Mouse (Mus musculus) olfactory bulb, adult 2 months (tissue): ENCODE data around the gene Cdyl. TPM values are rescaled to one million over a fixed set of nuclear protein-coding genes. Genes with fewer than 3 reads are reported as not detected.

Experiments
- H3K27ac ChIP-seq: fragments of 200-500 bp; 2 replicates; pipeline ENCODE4 v1.5.1; 2012; ENCODE audit warnings: low read depth, low read length; ENCODE audit not compliant: insufficient read depth
- H3K4me1 ChIP-seq: fragments of 200-500 bp; 2 replicates; pipeline ENCODE4 v1.6.1; 2012; ENCODE audit warnings: low read length; ENCODE audit not compliant: control insufficient read depth, insufficient read depth
- H3K4me3 ChIP-seq: fragments of 200-500 bp; 2 replicates; pipeline ENCODE4 v1.5.1; 2012; ENCODE audit warnings: mild to moderate bottlenecking, low read depth, low read length, moderate library complexity; ENCODE audit not compliant: insufficient read depth
- CTCF ChIP-seq: fragments of 200-500 bp; IDR thresholded peaks from 2 replicates; pipeline ENCODE4 v1.5.1; 2012; ENCODE audit warnings: low read depth, mild to moderate bottlenecking, low read length, moderate library complexity; ENCODE audit not compliant: insufficient read depth
- POLR2A ChIP-seq: fragments of 200-500 bp; IDR thresholded peaks from 2 replicates; pipeline ENCODE4 v1.6.1; 2012; ENCODE audit warnings: mild to moderate bottlenecking, low read depth, low read length, moderate library complexity; ENCODE audit not compliant: insufficient read depth
- WGBS: fragments of 180-500 bp; shearing (Covaris S2); methylation state at CpG from one replicate; pipeline ENCODE4 v1.1.7; 2018; 5-methylcytosine and 5-hydroxymethylcytosine counted together
- polyA plus RNA-seq: library from polyadenylated mRNA; stranded (reverse); fragments of >200 nt; gene quantifications from 2 replicates; pipeline ENCODE4 v1.2.4, GENCODE M21; 2012; ENCODE audit warnings: low replicate concordance; ENCODE audit not compliant: missing spikeins, insufficient read depth, insufficient read length

Cdyl gene
- polyA plus RNA-seq, 1 experiment: not detected

DNA sequence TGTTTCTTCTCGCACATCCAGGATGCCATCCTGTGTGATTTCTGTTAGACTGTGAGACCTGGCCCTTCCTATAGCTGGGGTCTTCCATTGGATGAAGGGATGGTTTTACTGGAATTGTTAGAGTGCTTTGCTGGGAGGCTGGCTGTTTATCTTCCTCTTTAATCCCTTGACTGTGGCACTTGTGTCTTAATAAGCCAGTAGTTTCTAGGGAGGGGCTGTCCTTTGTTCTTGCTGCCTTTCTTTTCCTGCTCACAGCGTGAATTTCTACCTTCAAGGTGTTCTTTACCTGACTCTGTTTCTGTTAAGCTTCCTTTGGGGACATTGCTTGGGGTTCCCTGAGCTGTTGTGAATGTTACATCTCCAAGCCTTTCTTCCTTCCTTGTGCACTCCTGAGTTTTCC is 110.0 kb downstream of the Cdyl start:
- TF ChIP-seq POLR2A (no peak), CTCF (no peak)
- Histone ChIP-seq H3K27ac (no peak overlapping the region), H3K4me1 (no peaks in the 10 kb centered on the region), H3K4me3 (no peak overlapping the region)
- 80% methylated on average over 2 of the region's 2 CpGs for WGBS

DNA sequence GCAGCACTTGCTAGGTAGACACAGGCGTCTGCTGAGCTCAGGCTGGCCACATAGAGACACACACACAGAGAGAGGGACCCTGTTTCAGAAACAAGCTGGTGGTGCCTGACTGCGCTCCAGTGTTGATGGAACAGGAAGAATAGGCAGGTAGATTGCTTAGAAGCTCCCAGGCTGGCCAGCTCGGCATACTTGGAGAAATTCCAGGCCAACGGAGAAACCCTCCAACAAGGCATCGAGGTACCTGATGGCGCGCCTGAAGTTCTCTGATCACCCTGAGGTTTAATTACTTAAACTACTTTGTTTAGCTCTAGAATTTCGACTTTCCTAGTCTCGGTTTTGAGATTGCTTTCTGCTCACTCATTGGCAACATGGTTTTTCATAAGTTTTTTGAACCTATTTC is 110.8 kb downstream of the Cdyl start:
- no peak overlapping the region for H3K4me3 ChIP-seq
- WGBS: 94% methylated on average over 9 of the region's 9 CpGs
- TF ChIP-seq POLR2A: no peak
- no peak for TF ChIP-seq CTCF
- no peak overlapping the region for H3K27ac ChIP-seq
- H3K4me1 ChIP-seq: no peaks in the 10 kb centered on the region

DNA sequence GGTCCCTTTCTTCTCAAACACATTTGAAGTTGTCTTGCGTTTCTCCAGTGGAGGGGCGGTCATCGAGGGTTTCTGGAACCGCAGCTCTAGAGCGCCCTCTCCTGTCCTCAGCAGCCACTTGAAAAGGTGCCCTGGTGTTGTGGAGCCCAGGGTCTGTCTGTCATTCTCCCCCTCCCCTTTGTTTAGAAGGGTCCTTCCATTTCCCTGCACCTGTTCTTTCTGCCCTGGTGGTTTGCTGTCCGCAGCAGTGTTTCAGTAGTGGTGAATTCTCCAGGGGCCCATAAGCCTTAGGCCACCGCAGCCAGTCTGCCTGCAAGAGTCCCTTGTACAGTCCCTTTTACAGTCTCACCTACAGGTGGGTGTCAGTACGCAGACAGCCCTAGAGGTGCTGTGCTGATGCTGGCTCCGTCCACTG is 112.3 kb downstream of the Cdyl start:
- Histone ChIP-seq H3K27ac (no peak overlapping the region), H3K4me1 (no peaks in the 10 kb centered on the region), H3K4me3 (no peak overlapping the region)
- 64% methylated on average over 9 of the region's 9 CpGs for WGBS
- TF ChIP-seq CTCF (0 out of 2 replicates have a peak, but pooled peaks have one; percentile 17), POLR2A (no peak)

DNA sequence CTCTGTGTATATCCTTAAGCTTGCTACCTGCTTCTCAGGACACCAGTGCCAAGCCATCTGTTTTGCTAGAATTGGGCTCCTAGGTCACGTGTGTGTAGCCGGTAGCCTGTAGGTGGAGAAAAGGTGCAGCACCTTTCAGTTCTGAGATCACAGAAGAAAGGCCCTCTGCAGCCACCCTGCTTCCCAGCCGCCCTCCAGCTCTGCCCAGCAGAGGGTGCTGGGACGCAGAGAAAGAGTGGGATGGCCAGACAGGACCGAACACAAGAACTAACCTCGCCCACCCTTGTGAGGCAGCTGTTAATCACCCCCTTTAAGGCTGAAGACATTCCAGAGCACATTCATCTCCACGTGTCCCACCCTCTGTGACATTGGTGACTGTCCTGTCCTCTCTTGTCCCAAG is 114.1 kb downstream of the Cdyl start:
- H3K27ac ChIP-seq: no peak overlapping the region
- H3K4me1 ChIP-seq: no peaks in the 10 kb centered on the region
- WGBS: 75% methylated on average over 7 of the region's 7 CpGs
- no peak overlapping the region for H3K4me3 ChIP-seq
- no peak for TF ChIP-seq CTCF
- no peak for TF ChIP-seq POLR2A

DNA sequence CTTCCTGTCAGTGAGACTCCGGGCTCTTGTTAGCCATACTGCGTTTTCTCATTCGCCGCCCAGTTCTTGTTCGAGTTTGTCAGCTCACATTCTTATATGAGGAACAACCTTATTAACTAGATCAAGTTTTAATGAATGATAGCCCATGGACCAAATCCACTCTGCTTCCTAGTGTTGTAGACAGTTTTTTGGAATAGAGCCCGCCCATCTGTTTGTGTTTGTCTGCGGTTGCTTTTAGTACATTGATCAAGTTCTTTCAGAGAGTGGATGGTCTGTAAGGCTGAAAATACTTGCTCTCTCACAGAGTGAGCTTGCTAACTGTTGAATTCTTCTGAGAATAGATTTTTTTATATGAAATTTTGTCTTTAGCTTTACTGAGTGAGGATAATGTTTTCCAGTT is 116.5 kb downstream of the Cdyl start:
- WGBS: 65% methylated on average over 7 of the region's 7 CpGs
- TF ChIP-seq POLR2A: no peak
- no peak for TF ChIP-seq CTCF
- H3K27ac ChIP-seq: no peak overlapping the region
- no peaks in the 10 kb centered on the region for H3K4me1 ChIP-seq
- H3K4me3 ChIP-seq: no peak overlapping the region

DNA sequence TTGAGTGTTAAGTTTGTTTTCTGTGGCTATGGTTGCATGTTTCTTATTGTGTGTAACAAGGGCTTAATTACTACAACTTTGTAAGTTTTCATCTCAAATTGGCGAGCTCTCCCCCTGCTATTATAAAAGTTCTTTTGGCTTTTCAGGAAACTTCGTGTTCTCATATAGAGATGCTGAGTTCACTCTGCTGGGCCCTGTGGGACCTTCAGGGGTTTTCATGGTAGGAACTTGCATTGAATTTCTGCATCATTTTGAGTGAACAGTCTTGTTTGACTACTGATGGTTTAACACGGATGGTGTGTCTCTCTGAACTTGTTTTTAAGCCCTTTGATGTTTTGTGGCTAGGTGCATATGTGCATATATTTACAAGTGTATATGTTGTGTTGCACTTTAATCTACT is 121.1 kb downstream of the Cdyl start:
- no peak for TF ChIP-seq CTCF
- TF ChIP-seq POLR2A: no peak
- Histone ChIP-seq H3K4me1 (no peaks in the 10 kb centered on the region; the same call in 1 of the 2 replicates), H3K4me3 (no peak overlapping the region), H3K27ac (no peak overlapping the region)
- 74% methylated on average over 3 of the region's 3 CpGs for WGBS

DNA sequence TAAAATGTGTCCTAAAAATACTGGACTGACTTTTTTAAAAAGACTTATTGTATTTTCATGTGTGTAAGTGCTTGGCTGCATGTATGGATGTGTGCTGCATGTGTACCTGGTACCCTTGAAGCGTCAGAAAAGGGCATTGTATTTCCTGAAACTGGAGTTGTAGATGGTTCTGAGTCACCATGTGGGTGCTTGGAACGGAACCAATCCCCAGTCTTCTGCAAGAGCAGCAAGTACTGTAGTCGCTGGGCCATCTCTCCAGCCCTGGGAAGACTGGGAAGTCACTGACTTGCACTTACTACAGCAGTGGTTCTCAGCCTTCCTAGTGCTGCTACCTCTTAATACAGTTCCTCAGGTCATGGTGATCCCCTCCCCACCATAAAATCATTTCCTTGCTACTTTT is 122.1 kb downstream of the Cdyl start:
- Histone ChIP-seq H3K27ac (no peak overlapping the region), H3K4me1 (no peaks in the 10 kb centered on the region; the same call in 1 of the 2 replicates), H3K4me3 (no peak overlapping the region)
- no peak for TF ChIP-seq CTCF
- no peak for TF ChIP-seq POLR2A
- 73% methylated on average over 3 of the region's 3 CpGs for WGBS

DNA sequence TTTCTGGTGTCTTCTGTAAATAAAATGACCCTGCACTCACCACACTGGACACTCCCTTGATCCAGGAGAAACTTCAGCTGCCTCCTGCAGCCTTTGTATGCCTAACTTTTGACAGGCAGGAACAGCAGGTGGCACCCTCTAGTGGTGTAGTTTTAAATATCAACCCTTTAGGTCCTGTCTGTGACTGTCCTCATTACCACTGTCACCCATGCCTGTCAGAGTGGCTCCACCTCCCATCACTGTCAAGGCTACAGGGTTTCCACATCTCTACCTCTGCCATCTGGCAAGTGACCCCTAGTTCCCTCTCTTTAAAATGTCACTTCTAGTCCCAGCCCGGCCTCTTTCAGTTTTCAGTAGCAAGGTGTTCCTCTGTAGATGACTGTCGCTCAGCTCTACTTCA is 123.3 kb downstream of the Cdyl start:
- no peaks in the 10 kb centered on the region; the same call in 1 of the 2 replicates for H3K4me1 ChIP-seq
- no peak overlapping the region for H3K27ac ChIP-seq
- WGBS: 96% methylated on average over 2 of the region's 2 CpGs
- TF ChIP-seq CTCF: no peak
- no peak overlapping the region for H3K4me3 ChIP-seq

DNA sequence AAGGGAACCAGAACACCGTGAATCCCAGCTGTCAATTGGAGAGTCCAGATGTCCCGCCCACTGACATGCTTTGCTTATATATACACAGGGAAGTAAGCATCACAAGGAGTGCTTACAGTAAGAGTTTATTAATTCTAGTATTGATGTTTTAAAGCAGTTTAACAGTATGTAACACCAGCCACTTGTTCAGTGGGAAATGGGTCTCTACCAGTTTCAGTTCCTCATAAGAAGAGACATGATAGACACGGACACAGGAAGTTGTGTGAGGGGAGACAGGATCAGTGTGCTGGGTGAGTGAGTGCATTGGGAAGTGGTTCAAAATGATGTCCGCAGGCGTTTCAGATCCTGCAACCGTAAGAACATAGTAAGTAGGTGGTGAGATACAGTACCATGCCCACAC is 123.9 kb downstream of the Cdyl start:
- no peak for TF ChIP-seq POLR2A
- WGBS: 84% methylated on average over 6 of the region's 6 CpGs
- H3K27ac ChIP-seq: no peak overlapping the region
- no peak overlapping the region for H3K4me3 ChIP-seq
- no peaks in the 10 kb centered on the region; the same call in 1 of the 2 replicates for H3K4me1 ChIP-seq

DNA sequence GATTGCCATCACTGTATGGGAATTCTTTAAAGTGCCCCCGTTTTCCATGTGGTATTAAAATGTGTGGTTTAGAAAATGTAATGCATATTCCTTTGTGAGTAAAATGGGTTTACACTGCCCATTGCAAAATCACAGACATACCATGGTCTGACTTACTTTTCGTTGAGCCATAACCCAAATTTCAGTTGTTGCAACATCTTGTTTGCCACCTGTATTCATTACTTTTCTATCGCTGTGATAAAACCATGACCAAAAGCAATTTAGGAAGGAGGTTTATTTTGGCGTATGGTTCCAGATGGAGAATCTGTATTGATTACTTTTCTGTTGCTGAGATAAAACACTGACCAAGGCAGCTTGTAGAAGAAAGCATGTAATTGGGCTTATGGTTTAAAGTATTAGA is 124.6 kb downstream of the Cdyl start:
- 89% methylated on average over 4 of the region's 4 CpGs for WGBS
- Histone ChIP-seq H3K27ac (no peak overlapping the region), H3K4me3 (no peak overlapping the region), H3K4me1 (no peaks in the 10 kb centered on the region; the same call in 1 of the 2 replicates)
- TF ChIP-seq POLR2A: no peak
- TF ChIP-seq CTCF: no peak
